Mouse (Mus musculus) CH12.LX (cell line): ENCODE measurements around the gene Fcgr4. TPM values are rescaled to one million over a fixed set of nuclear protein-coding genes. Genes with fewer than 3 reads are reported as not detected.
A peak's percentile ranks its signal among the peaks of the same experiment; 100 is the strongest.

Experiments used
- DNase-seq: peaks from one replicate; pipeline ENCODE4 v3.0.0-alpha.2; 2013; ENCODE audit errors: extremely low read depth
- H3K27ac ChIP-seq: 2 replicates; pipeline ENCODE4 v1.5.1; 2012; ENCODE audit warnings: low read depth, mild to moderate bottlenecking, control low read depth, moderate library complexity; ENCODE audit not compliant: insufficient read depth
- H3K27me3 ChIP-seq: replicated peaks from 2 replicates; pipeline ENCODE3; 2012; ENCODE audit warnings: inconsistent platforms
- H3K36me3 ChIP-seq, 2 experiments: replicated peaks in 1 of 2; 2 replicates each; pipeline versions ENCODE3 to v1.6.1; 2012; ENCODE audit warnings: inconsistent platforms in 1 of 2, low read length in 1 of 2, mild to moderate bottlenecking in 1 of 2, mixed read lengths in 1 of 2, moderate library complexity in 1 of 2; ENCODE audit not compliant: control insufficient read depth in 1 of 2, insufficient read depth in 1 of 2
- H3K4me1 ChIP-seq, 2 experiments: 2 replicates each; pipeline ENCODE4 v1.6.1; 2012; ENCODE audit warnings: inconsistent platforms in 1 of 2, moderate library complexity in 1 of 2; ENCODE audit not compliant: insufficient read depth in 2 of 2, control insufficient read depth in 1 of 2
- H3K4me2 ChIP-seq: 2 replicates; pipeline ENCODE4 v1.6.1; 2012; ENCODE audit warnings: low read depth, mild to moderate bottlenecking, control low read depth; ENCODE audit not compliant: poor library complexity, insufficient read depth, severe bottlenecking
- H3K4me3 ChIP-seq, 3 experiments: fragments of 150-350 bp in 1 of 3; sonication (generic) in 1 of 3; replicated peaks in 1 of 3; 2 replicates each; pipeline versions ENCODE3 to v1.5.1; 2011 to 2012; ENCODE audit warnings: low read depth in 2 of 3, low read length in 2 of 3, mild to moderate bottlenecking in 2 of 3, moderate library complexity in 2 of 3, control low read depth in 1 of 3, improper control_type of control experiment in 1 of 3, inconsistent platforms in 1 of 3, mixed read lengths in 1 of 3; ENCODE audit not compliant: poor library complexity in 1 of 3
- H3K79me2 ChIP-seq: replicated peaks from 2 replicates; pipeline ENCODE4 v1.6.1; 2012; ENCODE audit warnings: mild to moderate bottlenecking, moderate library complexity; ENCODE audit not compliant: control insufficient read depth, poor library complexity, insufficient read depth, severe bottlenecking; ENCODE audit errors: extremely low read depth
- H3K9ac ChIP-seq: 2 replicates; pipeline ENCODE4 v1.6.1; 2012; ENCODE audit warnings: low read depth, mild to moderate bottlenecking, control low read depth, moderate library complexity; ENCODE audit not compliant: insufficient read depth
- H3K9me3 ChIP-seq: replicated peaks from 2 replicates; pipeline ENCODE3; 2012; ENCODE audit warnings: low read length, inconsistent platforms, mixed read lengths
- BHLHE40 ChIP-seq: IDR thresholded peaks from 2 replicates; pipeline ENCODE4 v1.6.1; 2011; ENCODE audit warnings: mild to moderate bottlenecking, low read depth, low read length, improper control_type of control experiment
- ELF1 ChIP-seq: IDR thresholded peaks from 2 replicates; pipeline ENCODE4 v1.6.1; 2014; ENCODE audit warnings: low read depth, mild to moderate bottlenecking, inconsistent platforms, low read length, improper control_type of control experiment
- EP300 ChIP-seq: IDR thresholded peaks from 2 replicates; pipeline ENCODE4 v1.6.1; 2011; ENCODE audit warnings: low read length, improper control_type of control experiment
- ETS1 ChIP-seq: conservative IDR thresholded peaks from 2 replicates; pipeline ENCODE4 v1.6.1; 2012; ENCODE audit warnings: low read depth, mild to moderate bottlenecking, inconsistent platforms, low read length, improper control_type of control experiment, moderate library complexity
- GABPA ChIP-seq: IDR thresholded peaks from 2 replicates; pipeline ENCODE4 v1.6.1; 2012; ENCODE audit warnings: low read depth, low read length, improper control_type of control experiment, inconsistent platforms; ENCODE audit not compliant: insufficient replicate concordance
- IRF4 ChIP-seq: IDR thresholded peaks from 2 replicates; pipeline ENCODE4 v1.6.1; 2014; ENCODE audit warnings: low read depth, mild to moderate bottlenecking, inconsistent platforms, low read length, improper control_type of control experiment
- JUN ChIP-seq: IDR thresholded peaks from 2 replicates; pipeline ENCODE4 v1.6.1; 2011; ENCODE audit warnings: low read depth, mild to moderate bottlenecking, low read length, improper control_type of control experiment, moderate library complexity; ENCODE audit not compliant: insufficient read depth
- MAFK ChIP-seq: IDR thresholded peaks from 2 replicates; pipeline ENCODE4 v1.6.1; 2011; ENCODE audit warnings: low read length, improper control_type of control experiment; ENCODE audit not compliant: insufficient replicate concordance
- MEF2A ChIP-seq: IDR thresholded peaks from 2 replicates; pipeline ENCODE4 v1.6.1; 2014; ENCODE audit warnings: low read depth, mild to moderate bottlenecking, inconsistent platforms, low read length, improper control_type of control experiment, borderline replicate concordance
- NRF1 ChIP-seq: IDR thresholded peaks from 2 replicates; pipeline ENCODE4 v1.6.1; 2014; ENCODE audit warnings: low read depth, mild to moderate bottlenecking, inconsistent platforms, low read length, improper control_type of control experiment, moderate library complexity
- UBTF ChIP-seq: IDR thresholded peaks from 2 replicates; pipeline ENCODE4 v1.6.1; 2012; ENCODE audit warnings: low read depth, mild to moderate bottlenecking, inconsistent platforms, low read length, improper control_type of control experiment, moderate library complexity
- USF1 ChIP-seq: IDR thresholded peaks from 2 replicates; pipeline ENCODE4 v1.6.1; 2014; ENCODE audit warnings: low read depth, mild to moderate bottlenecking, inconsistent platforms, low read length, improper control_type of control experiment
- ZKSCAN1 ChIP-seq: IDR thresholded peaks from 2 replicates; pipeline ENCODE4 v1.6.1; 2012; ENCODE audit warnings: low read depth, inconsistent platforms, low read length, improper control_type of control experiment, borderline replicate concordance
- ZNF384 ChIP-seq: IDR thresholded peaks from 2 replicates; pipeline ENCODE4 v1.6.1; 2012; ENCODE audit warnings: low read depth, low read length, improper control_type of control experiment, inconsistent platforms
- dilution Hi-C: fragments of 300-500 bp; cut with MboI; formaldehyde crosslinking; loops from 2 replicates; pipeline ENCODE4 v1.14.3; 2020; ENCODE audit warnings: low sequenced_read_pairs; ENCODE audit not compliant: extremely low pct_unique_long_range_greater_than_20kb, extremely low pct_ligation_motif_present
- in situ Hi-C: fragments of 300-500 bp; cut with MboI; formaldehyde crosslinking; loops from 3 replicates; pipeline ENCODE4 v1.14.3; 2019; ENCODE audit warnings: low sequenced_read_pairs, low pct_ligation_motif_present, low pct_unique_long_range_greater_than_20kb, mixed read lengths
- polyA plus RNA-seq: library from polyadenylated mRNA; unstranded; fragments of >175 nt; gene quantifications from 2 replicates; pipeline ENCODE4 v1.2.1, GENCODE M21; 2012; ENCODE audit warnings: low read depth; ENCODE audit not compliant: insufficient read length
- total RNA-seq, 2 experiments: library from RNA; depleted of rRNA; stranded (reverse); fragments of 300-350 nt in 1 of 2; fragments of >200 nt in 1 of 2; gene quantifications; 2 replicates each; pipeline ENCODE4 v1.2.3; 2012 to 2014

The Fcgr4 gene
- total and polyA plus RNA-seq, 3 experiments, result 41.8 to 56.8 (median 52.8) TPM

DNA sequence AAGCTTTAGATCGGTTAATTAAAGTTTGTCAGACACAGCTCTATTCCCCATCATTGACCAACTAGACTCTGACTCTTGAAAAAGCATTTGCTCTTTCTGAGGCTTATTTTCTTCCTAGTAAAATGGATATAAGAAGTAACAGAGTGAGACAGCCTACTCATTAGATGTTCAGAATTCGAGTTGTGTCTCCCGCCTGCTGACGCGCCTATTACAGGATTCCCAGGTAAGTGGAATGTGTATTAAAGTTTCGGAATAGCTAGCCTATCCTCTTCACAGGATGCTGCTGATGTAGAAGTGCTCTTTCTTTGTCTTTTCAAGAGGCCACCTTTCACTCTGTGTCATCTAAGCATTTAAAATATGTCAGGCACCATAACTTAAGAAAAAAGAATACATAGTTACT lies 20.4 kb downstream of the Fcgr4 start:
- TF ChIP-seq JUN (no peak), NRF1 (no peak), ZKSCAN1 (no peak), MEF2A (no peak), IRF4 (no peak), MAFK (no peak), GABPA (no peak), UBTF (no peak), EP300 (no peak), USF1 (no peak), ETS1 (no peak), BHLHE40 (no peak)
- no peak overlapping the region for H3K27ac ChIP-seq
- no peak overlapping the region; the same call in 1 of the 2 replicates for H3K9ac ChIP-seq
- H3K36me3 ChIP-seq, result no peaks in the 10 kb centered on the region
- peaks cover 0 to 17% of the 10 kb centered on the region in 2 experiments; a peak in 2 of 4 replicates for H3K4me1 ChIP-seq
- H3K9me3 ChIP-seq, result no peaks in the 10 kb centered on the region
- H3K27me3 ChIP-seq, result peaks cover 6% of the 10 kb centered on the region
- dilution Hi-C loops (no loop called here), in situ Hi-C loops (no loop called here)
- peak overlapping the region; percentile 44 for H3K4me2 ChIP-seq
- H3K4me3 ChIP-seq, result no peak overlapping the region
- H3K79me2 ChIP-seq, result no peaks in the 10 kb centered on the region
- no peak for DNase-seq

DNA sequence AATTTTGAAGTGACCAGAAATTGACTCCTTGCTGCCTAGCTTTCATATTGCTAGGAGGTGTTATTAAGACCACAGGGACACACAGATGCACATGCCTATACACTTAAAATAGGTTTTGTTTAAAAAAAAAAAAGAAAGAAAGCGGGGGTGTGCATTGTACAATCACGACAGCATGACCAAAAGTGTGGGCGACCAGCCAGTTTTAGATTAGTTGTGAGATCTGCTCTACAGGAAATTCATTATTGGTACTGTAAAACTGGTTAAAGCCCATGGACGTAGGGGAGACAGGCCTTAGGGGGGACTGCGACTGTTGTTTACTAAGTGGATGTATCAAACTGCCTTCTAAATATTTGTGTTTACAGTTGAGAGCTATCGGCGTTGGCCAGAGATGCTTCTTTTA lies 21.2 kb downstream of the Fcgr4 start:
- Histone ChIP-seq H3K4me3 (no peak overlapping the region), H3K4me2 (no peak overlapping the region), H3K9me3 (no peaks in the 10 kb centered on the region), H3K27ac (no peak overlapping the region), H3K36me3 (no peaks in the 10 kb centered on the region), H3K27me3 (peaks cover 6% of the 10 kb centered on the region), H3K79me2 (no peaks in the 10 kb centered on the region), H3K9ac (no peak overlapping the region), H3K4me1 (peaks cover 0 to 12% of the 10 kb centered on the region in 2 experiments; a peak in 2 of 4 replicates)
- in situ Hi-C loops, result loop anchor here (5.0 kb wide), 1 partner anchor 62 kb away; no protein-coding TSS in a partner anchor
- DNase-seq, result no peak
- TF ChIP-seq ZKSCAN1, result no peak
- no peak for TF ChIP-seq ELF1
- 0 out of 2 replicates have a peak, but pooled peaks have one; percentile 8 for TF ChIP-seq ZNF384
- dilution Hi-C loops, result no loop called here
